Comparison of ENCODE assay signal across 28 mouse cellular contexts in the genomic region with DNA sequence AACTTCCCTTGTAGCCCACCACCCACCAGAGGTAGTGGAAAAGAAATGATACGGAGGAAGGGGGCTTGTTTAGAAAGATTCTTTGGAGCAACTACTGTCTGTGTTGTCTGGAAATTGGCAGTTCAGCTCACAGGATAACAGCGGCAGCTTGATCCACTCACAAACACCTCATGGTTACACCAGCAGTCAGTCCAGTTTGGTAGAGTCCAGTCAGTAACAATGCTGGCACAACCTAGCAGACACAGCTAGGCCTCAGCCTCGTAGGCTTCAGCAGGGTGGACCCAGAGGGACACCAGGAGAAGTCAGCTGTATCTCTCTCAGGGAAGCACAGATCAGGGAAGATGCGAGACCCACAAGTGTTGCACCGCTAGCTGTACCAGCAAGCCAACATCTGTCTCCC. TPM values are rescaled to one million over a fixed set of nuclear protein-coding genes. Genes with fewer than 3 reads are reported as not detected.
DNase-seq lines count a peak whose midpoint lies in the region; ATAC-seq and TF ChIP-seq lines count a peak whose summit lies in the region.
"Had no signal": no experiment of that assay in that cellular context is flagged by ENCODE, and none has a peak within 500 bp of the region (broad histone marks: within the 10 kb centered on the region; RNA-seq: fewer than 3 reads in every experiment).

No protein-coding gene starts in this region.

- TF ChIP-seq EP300 in lung, postnatal 0 days (IDR thresholded peaks at IDR 0.05): no peak

- no peaks in the 10 kb centered on the region for H3K4me1 ChIP-seq in lung, adult 2 months (ENCODE audit: control insufficient read depth, insufficient read depth, low read length)
- H3K4me1 ChIP-seq in lung, postnatal 0 days (ENCODE audit: insufficient read depth, low read depth, low read length): no peaks in the 10 kb centered on the region
- H3K4me1 ChIP-seq: forebrain, embryonic 10.5 days; forebrain, embryonic 13.5 days; heart, embryonic 10.5 days; heart, embryonic 13.5 days had no signal

- H3K36me3 ChIP-seq in lung, postnatal 0 days (ENCODE audit: insufficient read depth, low read length): no peaks in the 10 kb centered on the region
- H3K36me3 ChIP-seq: forebrain, embryonic 10.5 days; G1E; heart, embryonic 10.5 days; heart, embryonic 13.5 days had no signal

- no peak overlapping the region for H3K9ac ChIP-seq in lung, postnatal 0 days (replicated peaks; ENCODE audit: low read depth)
- H3K9ac ChIP-seq: forebrain, embryonic 13.5 days; forebrain, postnatal 0 days; heart, embryonic 13.5 days; hindbrain, embryonic 14.5 days had no signal

- TF ChIP-seq CTCF in lung, adult 2 months (IDR thresholded peaks at IDR 0.05; ENCODE audit: insufficient read depth, low read length): no peak
- no peak for TF ChIP-seq CTCF in lung, postnatal 0 days (IDR thresholded peaks at IDR 0.05)

- DNase-seq in lung, adult 18-20 months: peak; percentile 4 to 9
- no peak for DNase-seq in lung, adult 2 months
- DNase-seq in lung, postnatal 0 days (ENCODE audit: low spot score): peak; percentile 19
- peak; percentile 32 for DNase-seq in lung, postnatal 25 days (ENCODE audit: low spot score)
- no peak for DNase-seq in left cerebral cortex, postnatal 25 days (ENCODE audit: low spot score in 2 of 2)
- no peak for DNase-seq in spleen, adult 12 weeks (ENCODE audit: low spot score)
- DNase-seq: adrenal gland, postnatal 10 days; adrenal gland, postnatal 36 days; B cell, adult 2 months; cerebellum, adult 18-20 months; cerebellum, adult 9-10 months; cerebellum, postnatal 14 days; forebrain, postnatal 0 days; gastrocnemius, adult 2 months; gastrocnemius, postnatal 14 days; heart, adult 18-20 months; heart, postnatal 14 days; heart, postnatal 4 days had no signal

- TF ChIP-seq POLR2A in lung, adult 2 months (IDR thresholded peaks at IDR 0.05; ENCODE audit: borderline replicate concordance, extremely low read depth, low read depth, low read length): no peak

- ATAC-seq in lung, postnatal 0 days: peak; percentile 52; the same call in 1 of the 2 replicates
- no peak for ATAC-seq in megakaryocyte progenitor cell, adult 5-6 weeks (replicated peaks; ENCODE audit: poor library complexity)
- ATAC-seq: forebrain, embryonic 13.5 days; forebrain, postnatal 0 days; Patski had no signal

- WGBS in lung, adult 2 months: 66% methylated on average over 5 of the region's 5 CpGs
- 67% methylated on average over 5 of the region's 5 CpGs for WGBS in lung, postnatal 0 days

- intact Hi-C loops in left cerebral cortex, postnatal 25 days (cut with DNase I): no loop called here

- no peak overlapping the region for H3K4me3 ChIP-seq in lung, adult 2 months (replicated peaks; ENCODE audit: extremely low read depth, low read depth, low read length)
- no peak overlapping the region for H3K4me3 ChIP-seq in lung, postnatal 0 days (ENCODE audit: low read depth, low read length)
- H3K4me3 ChIP-seq: forebrain, embryonic 10.5 days; forebrain, embryonic 13.5 days; gastrocnemius, adult 2 months; heart, embryonic 10.5 days; heart, embryonic 13.5 days had no signal

- no peak overlapping the region for H3K27ac ChIP-seq in lung, postnatal 0 days (ENCODE audit: low read length)
- H3K27ac ChIP-seq: forebrain, embryonic 10.5 days; forebrain, embryonic 13.5 days; gastrocnemius, adult 2 months; heart, embryonic 10.5 days; heart, embryonic 13.5 days; hindbrain, embryonic 14.5 days had no signal

- no peaks in the 10 kb centered on the region for H3K27me3 ChIP-seq in lung, postnatal 0 days (replicated peaks; ENCODE audit: insufficient read depth, low read length)
- H3K27me3 ChIP-seq: forebrain, embryonic 13.5 days; heart, embryonic 13.5 days had no signal

- no peak overlapping the region for H3K4me2 ChIP-seq in lung, postnatal 0 days (replicated peaks; ENCODE audit: low read depth, low read length)
- H3K4me2 ChIP-seq: forebrain, embryonic 13.5 days; heart, embryonic 13.5 days; hindbrain, embryonic 14.5 days had no signal

- H3K9me3 ChIP-seq in lung, postnatal 0 days (ENCODE audit: low read length): no peaks in the 10 kb centered on the region
- H3K9me3 ChIP-seq: forebrain, embryonic 10.5 days; forebrain, embryonic 13.5 days; heart, embryonic 10.5 days; heart, embryonic 13.5 days had no signal

RNA-seq across cellular contexts. Expression of a gene that starts 19.0 kb away (rescaled TPM):
- 0.10 and 0.20 TPM in 2 replicates for polyA plus RNA-seq in lung, adult 2 months (2012; rRNA removed)
- 0.13 and 0.19 TPM in 2 replicates for polyA plus RNA-seq in lung, postnatal 0 days (2015; fragmentation: Nextera tagmentation; extraction: Ambion mirVana)
- 0.07 and 0.17 TPM in 2 replicates for total RNA-seq in megakaryocyte progenitor cell, adult 5-6 weeks (2015)
- 0.04 and 0.07 TPM in 2 replicates for total RNA-seq in megakaryocyte progenitor cell, adult 5-6 weeks (2017)
- under 1 TPM; 0.25 to 0.34 TPM for total RNA-seq in left cerebral cortex, postnatal 25 days (2021)
- total RNA-seq: adrenal gland, postnatal 36 days; CH12.LX; gastrocnemius, adult 2 months; gastrocnemius, postnatal 14 days; heart, postnatal 4 days had no signal
- polyA plus RNA-seq: forebrain, embryonic 10.5 days; G1E; heart, embryonic 13.5 days; heart, embryonic 16.5 days; Patski had no signal

Comparison
In these comparisons a context has a peak if more than half of its experiments do, and no peak if none do; other contexts are left out.
1. DNase-seq: peak in lung, adult 18-20 months (2 of 2), lung, postnatal 0 days (single experiment) and lung, postnatal 25 days (single experiment); none in lung, adult 2 months (single experiment), left cerebral cortex, postnatal 25 days (0 of 2) and spleen, adult 12 weeks (single experiment).